Mouse (Mus musculus) natural killer cell, adult 2 months (primary cell): Measurements from ENCODE around the gene Arhgap35.

ENCODE experiments used
- DNase-seq, 2 experiments: peaks; one replicate each; pipeline ENCODE4 v3.0.0; 2022; ENCODE audit warnings: low spot score in 2 of 2

The Arhgap35 gene

DNA sequence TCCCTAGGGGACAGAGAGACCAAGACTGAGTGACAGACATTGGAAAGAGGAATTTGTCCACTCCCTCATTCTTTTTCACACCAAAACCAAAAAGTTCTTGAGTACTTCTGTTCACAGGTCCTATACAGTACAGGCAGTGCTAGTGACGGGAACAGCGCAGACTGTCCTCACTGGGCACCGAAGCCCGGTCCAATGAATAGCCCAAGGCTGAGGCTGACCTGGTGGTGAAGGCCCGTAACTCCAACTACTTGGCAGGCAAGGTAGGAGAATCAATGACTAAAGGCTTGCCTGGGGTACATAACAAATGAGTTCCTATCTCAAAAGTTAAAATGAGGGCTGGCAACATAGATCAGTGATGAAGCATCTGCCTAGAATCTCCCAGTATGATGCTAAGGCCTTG, 149.2 kb downstream of the Arhgap35 start:
- DNase-seq, result no peak

DNA sequence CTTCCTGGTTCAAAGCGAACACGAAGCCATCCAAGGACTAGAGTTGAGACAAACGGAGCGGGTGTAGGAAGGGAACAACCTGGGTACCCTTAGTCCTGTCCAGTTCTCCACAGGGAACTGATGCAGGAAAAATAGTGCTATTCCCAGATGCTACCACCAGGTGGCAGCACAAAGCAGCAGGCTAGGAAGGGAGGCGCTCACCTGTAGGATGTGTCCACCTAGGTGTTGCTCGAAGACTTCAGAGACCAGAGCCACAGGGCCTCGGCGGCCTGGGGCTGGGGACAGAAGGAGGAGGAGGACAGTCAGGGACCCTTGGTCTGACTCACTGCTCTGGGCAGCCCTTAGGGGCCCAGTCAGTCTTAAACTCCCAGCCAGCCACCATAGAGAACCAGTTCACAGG, 149.6 kb downstream of the Arhgap35 start:
- DNase-seq, result peak; percentile 46 to 69

DNA sequence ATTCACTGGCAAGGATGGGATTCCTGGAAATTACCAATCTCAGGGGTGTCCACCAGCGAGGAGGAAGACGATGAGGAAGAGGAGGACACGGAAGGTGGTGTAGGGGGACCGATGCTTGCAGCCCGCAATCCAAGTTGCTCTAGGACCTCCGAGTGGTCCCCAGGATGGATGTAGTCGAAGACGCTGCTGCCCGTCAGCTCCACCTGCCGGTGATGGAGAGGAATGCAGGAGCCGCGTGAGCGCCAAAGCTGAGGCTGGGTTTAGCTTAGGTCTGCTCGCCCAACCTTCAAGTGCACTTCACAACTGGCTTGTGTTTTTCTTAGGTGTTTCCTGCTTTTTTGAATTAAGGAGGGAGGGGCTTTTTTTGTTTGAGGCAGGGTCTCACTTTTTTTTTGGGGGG, 151.6 kb downstream of the Arhgap35 start:
- peak; percentile 64 to 78 for DNase-seq

DNA sequence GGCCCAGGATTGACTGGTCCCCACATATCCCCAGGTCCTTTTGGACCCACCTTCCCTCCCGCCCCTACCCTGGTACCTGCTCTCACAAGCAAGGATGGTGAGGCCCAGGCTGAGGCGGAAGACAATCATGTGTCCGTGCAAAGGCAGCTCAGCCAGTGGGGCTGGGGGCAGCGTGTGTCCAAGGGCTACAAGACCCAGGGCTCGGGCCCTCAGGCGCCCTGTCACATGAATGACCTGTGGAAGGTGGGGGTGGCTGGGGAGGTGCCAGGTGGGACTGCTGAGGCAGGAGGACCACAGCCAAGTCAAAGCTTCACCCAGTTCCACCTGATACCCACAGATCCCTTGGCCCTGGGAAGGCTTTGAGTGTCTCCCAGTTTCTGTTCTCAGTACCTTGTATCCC, 153.1 kb downstream of the Arhgap35 start:
- no peak for DNase-seq

DNA sequence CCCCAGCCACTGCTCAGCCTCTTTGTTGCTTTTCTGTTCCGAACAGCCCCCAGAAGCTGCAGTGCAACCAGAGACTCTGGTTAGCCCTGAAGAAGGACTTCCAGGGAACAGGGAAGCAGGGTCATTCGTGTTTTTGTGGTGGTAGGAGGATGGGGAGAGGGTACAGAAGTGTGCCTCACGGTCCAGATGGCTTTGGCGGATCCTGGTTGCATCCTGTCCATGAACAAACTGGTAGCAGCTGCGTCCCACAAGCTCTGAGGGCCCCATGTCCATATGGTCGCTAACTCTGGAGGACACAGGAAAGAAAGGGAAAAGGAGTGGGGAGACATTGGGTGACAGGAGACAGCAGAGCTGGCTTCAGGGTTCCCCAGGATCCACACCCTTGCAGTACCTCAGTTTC, 153.6 kb downstream of the Arhgap35 start:
- DNase-seq, result no peak

DNA sequence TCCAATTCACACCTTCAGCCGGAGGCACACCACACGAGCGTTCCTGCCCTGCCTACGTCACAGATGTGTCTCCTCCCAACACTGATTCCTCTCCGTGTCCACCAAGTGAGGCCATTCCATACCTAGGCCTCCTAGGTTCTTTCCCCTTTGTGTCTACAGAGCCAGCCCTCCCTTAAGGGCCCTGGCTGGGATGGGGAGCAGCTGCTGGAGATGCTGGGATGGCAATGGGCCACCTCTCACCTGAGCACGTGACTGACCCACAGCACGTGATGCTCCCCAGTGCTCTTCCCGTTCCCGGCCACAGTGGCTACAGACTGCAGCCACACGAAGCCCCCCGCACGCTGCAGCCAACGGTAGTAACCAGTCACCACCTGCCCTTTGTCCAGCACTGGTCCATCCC, 154.2 kb downstream of the Arhgap35 start:
- no peak for DNase-seq

DNA sequence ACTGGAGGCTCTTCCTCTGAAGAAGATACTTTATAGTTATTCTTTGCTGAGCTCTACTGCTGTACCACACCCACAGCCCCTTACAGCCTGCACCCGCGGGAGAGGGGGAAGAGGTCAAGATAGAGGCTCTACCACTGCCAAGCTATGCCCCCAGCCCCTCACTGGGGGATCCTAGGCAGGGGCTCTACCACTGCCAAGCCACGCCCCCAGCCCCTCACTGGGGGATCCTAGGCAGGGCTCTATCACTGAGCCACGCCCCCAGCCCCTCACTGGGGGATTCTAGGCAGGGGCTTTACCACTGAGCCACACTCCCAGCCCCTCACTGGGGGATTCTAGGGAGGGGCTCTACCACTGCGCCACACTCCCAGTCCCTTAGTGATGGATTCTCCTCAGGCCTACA, 158.5 kb downstream of the Arhgap35 start:
- no peak for DNase-seq

DNA sequence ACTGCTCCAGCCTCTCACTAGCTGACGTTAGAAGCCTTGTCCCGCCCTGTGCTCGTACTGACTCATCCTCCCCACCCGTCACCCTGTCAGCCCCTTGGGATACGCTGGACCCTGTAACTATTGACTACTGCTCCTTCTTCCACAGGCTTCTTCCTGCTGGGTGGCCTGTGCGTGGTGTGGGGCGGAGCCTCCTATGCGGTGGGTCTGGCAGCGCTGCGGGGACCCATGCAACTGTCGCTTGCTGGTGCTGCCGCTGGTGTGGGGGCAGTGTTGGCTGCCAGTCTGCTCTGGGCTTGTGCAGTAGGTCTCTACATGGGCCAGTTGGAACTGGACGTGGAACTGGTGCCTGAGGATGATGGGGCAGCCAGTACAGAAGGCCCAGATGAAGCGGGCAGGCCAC, 159.8 kb downstream of the Arhgap35 start:
- DNase-seq, result no peak

DNA sequence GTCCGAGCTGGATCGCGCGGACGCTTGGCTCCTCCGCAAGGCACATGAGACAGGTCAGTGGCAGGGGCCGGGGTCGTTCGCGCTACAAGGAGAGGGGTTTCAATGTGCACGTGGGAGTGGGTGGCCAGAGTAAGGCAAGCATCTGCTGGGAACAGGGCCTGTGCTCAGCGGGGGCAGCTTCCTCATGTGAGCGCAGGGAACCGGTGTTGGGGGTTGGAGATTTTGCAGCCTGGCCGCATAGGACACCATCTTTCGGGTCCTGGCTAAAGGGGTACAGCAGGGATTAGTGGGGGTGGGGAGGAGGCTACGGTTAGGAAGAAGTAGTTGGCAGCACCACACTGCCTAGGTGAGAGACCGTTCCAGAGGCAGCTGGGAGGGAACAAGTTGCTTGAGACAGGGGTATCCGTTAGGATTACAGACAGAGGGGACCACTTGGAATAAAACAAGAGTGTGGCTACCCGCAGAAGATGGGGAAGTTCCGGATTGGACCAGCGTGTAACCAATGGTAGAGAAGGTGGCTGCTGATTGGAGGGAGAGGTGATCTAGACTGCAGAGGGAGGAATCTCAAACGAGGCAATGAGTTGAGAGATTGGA, 161.6 kb downstream of the Arhgap35 start:
- peak in 1 of 2 experiments; percentile 22 for DNase-seq

DNA sequence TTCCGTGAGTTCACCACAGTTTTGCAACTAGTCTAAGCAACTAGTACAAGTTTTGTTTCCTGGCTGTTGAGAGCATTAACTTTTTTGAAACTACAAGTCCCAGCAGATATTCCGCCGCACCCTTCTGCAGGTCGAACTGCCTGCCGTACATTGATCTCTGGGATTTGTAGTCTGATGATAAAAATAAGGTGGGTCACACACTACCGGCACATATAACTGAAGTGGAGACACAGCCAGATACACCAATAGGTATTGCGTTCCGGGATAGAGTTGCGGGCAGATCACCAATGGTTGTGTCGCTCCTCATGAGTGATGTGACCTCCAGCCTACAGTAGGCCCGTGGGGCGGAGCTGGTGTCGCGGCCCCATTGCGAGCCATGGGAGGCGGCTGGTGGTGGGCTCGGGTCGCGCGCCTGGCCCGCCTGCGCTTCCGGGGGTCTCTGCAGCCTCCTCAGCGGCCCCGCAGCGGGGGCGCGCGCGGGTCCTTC, 162.2 kb downstream of the Arhgap35 start, which contains the start of gene Tmem160:
Gene Tmem160, plus strand, starts transcription at position 193 of the 487 bp plus-strand sequence.
- DNase-seq, result peak; percentile 89

DNA sequence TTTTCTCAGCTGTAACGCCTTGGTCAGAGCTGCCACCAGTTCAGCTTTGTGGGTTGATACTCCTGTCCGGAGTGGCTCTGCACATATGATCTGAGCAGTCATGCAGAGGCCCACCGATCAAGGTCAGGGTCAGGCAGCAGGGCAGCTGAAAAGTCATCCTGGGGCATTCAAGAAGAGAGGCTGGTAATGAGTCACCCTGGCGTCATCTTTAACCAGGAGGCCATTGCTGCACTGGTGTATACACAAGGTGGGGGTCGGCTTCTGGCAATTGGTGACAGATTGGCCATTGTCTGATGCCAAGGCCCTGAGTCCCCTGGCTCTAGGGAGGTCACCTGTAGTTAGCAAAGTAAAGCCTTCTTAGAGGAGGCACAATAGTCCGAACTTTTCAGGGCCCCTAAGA, 163.1 kb downstream of the Arhgap35 start:
- no peak for DNase-seq
